Mouse (Mus musculus) CD4-positive, CD25-positive, alpha-beta regulatory T cell, adult 9 weeks (primary cell): Measurements from ENCODE around the gene Stk35. TPM values are rescaled to one million over a fixed set of nuclear protein-coding genes. Genes with fewer than 3 reads are reported as not detected.

Experiments used
- polyA plus RNA-seq: library from polyadenylated mRNA; unstranded; fragments of 100-300 nt; shearing (Covaris generic); gene quantifications from one replicate; pipeline ENCODE4 v1.2.1, GENCODE M21; 2017

Stk35 gene
- polyA plus RNA-seq: 1.3 TPM

GRCm38 (mm10) chr2:129800271-129800903 is at the start of gene Stk35:
Gene Stk35, plus strand, starts transcription at chr2:129800517.

Other genes with a start within 250 kb of the Stk35 start
- gene Sirpa, start 207.7 kb upstream of the Stk35 start, polyA plus RNA-seq: 1.2 TPM
- gene Pdyn, start 100.7 kb upstream of the Stk35 start, polyA plus RNA-seq: not detected
- gene Tgm3, start 211.8 kb downstream of the Stk35 start, polyA plus RNA-seq: not detected